Mouse (Mus musculus): Measurements from ENCODE around the gene Ss18l1.

DNA sequence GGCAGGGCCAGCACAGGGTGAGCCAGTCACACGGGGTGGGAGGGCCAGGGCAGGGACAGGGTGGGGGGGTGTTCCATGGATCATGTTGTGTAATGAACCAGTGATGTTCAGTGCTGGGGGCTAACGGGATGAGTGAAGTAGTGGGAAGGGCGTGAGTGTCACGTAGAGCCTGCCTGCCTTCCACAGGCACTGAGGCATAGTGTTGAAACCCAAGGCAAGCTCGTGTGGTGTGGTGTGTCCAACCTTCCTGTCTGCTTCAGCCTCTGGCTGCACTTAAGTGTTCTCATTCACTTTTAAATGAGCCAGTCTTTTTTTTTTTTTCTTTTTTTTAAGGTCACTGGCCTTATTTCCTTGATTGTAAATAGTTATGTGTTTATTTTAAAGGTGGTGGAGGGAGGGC is 7.6 kb upstream of the Ss18l1 start:
- TF ChIP-seq POLR2A (IDR thresholded peaks at IDR 0.05; ENCODE audit: borderline replicate concordance, insufficient read depth, low read length), result no peak
- TF ChIP-seq CTCF (IDR thresholded peaks at IDR 0.05; ENCODE audit: borderline replicate concordance, insufficient read depth, low read depth, low read length), result no peak
